Mouse (Mus musculus): ENCODE data around the gene Rora. TPM values are rescaled to one million over a fixed set of nuclear protein-coding genes. Genes with fewer than 3 reads are reported as not detected.

Gene Rora
- polyA plus RNA-seq, 1 experiment from 2014 or later: 23.1 TPM

GRCm38 (mm10) chr9:68998961-68999360 lies 345.4 kb downstream of the Rora start:
- Histone ChIP-seq H3K27ac (ENCODE audit: low read depth) (no peak overlapping the region), H3K4me1 (ENCODE audit: insufficient read depth) (no peaks in the 10 kb centered on the region), H3K36me3 (replicated peaks; ENCODE audit: insufficient read depth, low read length) (no peaks in the 10 kb centered on the region), H3K27me3 (ENCODE audit: insufficient read depth, low read length) (no peaks in the 10 kb centered on the region), H3K4me3 (ENCODE audit: low read depth, low read length) (no peak overlapping the region), H3K4me2 (ENCODE audit: low read depth, low read length) (no peak overlapping the region), H3K9me3 (ENCODE audit: low read length) (peaks cover 3% of the 10 kb centered on the region; the same call in 1 of the 2 replicates), H3K9ac (replicated peaks) (no peak overlapping the region)
- 91% methylated on average over 9 of the region's 9 CpGs for WGBS (ENCODE audit: insufficient replicate concordance)
- TF ChIP-seq EP300 (IDR thresholded peaks at IDR 0.05; ENCODE audit: low read depth): no peak
- no peak for ATAC-seq
- DNase-seq: no peak

DNA sequence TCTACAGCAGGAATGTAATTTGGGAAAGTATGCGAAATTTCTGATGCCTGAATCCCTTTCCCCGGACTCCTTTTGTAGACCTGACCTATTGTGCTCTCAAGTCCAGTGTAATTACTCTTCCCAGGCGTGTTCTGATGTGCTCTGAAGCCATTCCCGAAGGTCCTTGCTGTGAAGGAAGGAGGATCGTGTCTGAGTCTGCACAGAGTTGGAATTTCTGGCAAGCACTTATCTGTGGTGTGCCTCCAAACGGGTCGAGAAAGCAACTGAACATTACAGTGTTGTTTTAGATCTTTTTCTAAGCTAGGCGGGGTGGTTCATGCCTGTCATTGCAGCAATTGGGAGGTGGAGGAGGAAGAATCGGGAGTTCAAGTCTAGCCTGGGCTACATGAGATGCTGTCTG lies 350.9 kb downstream of the Rora start:
- no peak for DNase-seq
- Histone ChIP-seq H3K9ac (replicated peaks) (no peak overlapping the region), H3K4me1 (ENCODE audit: insufficient read depth) (no peaks in the 10 kb centered on the region), H3K4me2 (ENCODE audit: low read depth, low read length) (no peak overlapping the region), H3K9me3 (ENCODE audit: low read length) (no peaks in the 10 kb centered on the region), H3K27ac (ENCODE audit: low read depth) (no peak overlapping the region), H3K27me3 (ENCODE audit: insufficient read depth, low read length) (no peaks in the 10 kb centered on the region), H3K36me3 (replicated peaks; ENCODE audit: insufficient read depth, low read length) (no peaks in the 10 kb centered on the region), H3K4me3 (ENCODE audit: low read depth, low read length) (no peak overlapping the region)
- TF ChIP-seq EP300 (IDR thresholded peaks at IDR 0.05; ENCODE audit: low read depth) (no peak), CTCF (IDR thresholded peaks at IDR 0.05; ENCODE audit: low read depth) (no peak)
- 61% methylated on average over 9 of the region's 9 CpGs for WGBS (ENCODE audit: insufficient replicate concordance)
- no peak for ATAC-seq

DNA sequence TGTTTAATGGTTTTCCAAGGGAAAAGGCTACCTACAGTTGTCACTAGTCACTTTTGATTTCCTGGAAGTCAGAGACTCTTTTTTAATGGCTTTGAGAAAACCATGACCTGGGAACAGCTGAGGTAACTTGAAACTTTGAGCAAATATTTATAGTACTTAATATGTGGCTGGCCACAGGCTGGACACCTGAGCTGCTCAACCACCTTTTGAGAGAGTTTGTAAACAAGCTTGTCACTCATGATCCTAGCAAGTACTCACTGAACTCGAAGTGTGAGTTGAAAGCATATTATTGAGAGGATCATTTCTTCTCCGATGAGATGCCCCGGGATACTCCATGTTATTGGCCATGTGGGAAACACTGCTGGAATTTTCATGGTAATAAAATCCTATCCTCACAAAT lies 353.1 kb downstream of the Rora start:
- no peak overlapping the region for H3K27ac ChIP-seq (ENCODE audit: low read depth)
- WGBS (ENCODE audit: insufficient replicate concordance): 58% methylated on average over 3 of the region's 3 CpGs
- H3K36me3 ChIP-seq (replicated peaks; ENCODE audit: insufficient read depth, low read length): no peaks in the 10 kb centered on the region
- DNase-seq (no peak), ATAC-seq (peak; percentile 44)
- no peaks in the 10 kb centered on the region for H3K9me3 ChIP-seq (ENCODE audit: low read length)
- TF ChIP-seq CTCF (IDR thresholded peaks at IDR 0.05; ENCODE audit: low read depth) (no peak), EP300 (IDR thresholded peaks at IDR 0.05; ENCODE audit: low read depth) (no peak)
- H3K4me1 ChIP-seq (ENCODE audit: insufficient read depth): 0 out of 2 replicates have a peak, but pooled peaks cover 2% of the 10 kb centered on the region
- no peak overlapping the region for H3K4me2 ChIP-seq (ENCODE audit: low read depth, low read length)
- H3K4me3 ChIP-seq (ENCODE audit: low read depth, low read length): no peak overlapping the region
- H3K9ac ChIP-seq (replicated peaks): no peak overlapping the region
- H3K27me3 ChIP-seq (ENCODE audit: insufficient read depth, low read length): no peaks in the 10 kb centered on the region

GRCm38 (mm10) chr9:69008706-69009105 lies 355.1 kb downstream of the Rora start:
- 65% methylated on average over 2 of the region's 2 CpGs for WGBS (ENCODE audit: insufficient replicate concordance)
- H3K27me3 ChIP-seq (ENCODE audit: insufficient read depth, low read length): no peaks in the 10 kb centered on the region
- H3K4me3 ChIP-seq (ENCODE audit: low read depth, low read length): no peak overlapping the region
- no peaks in the 10 kb centered on the region for H3K36me3 ChIP-seq (replicated peaks; ENCODE audit: insufficient read depth, low read length)
- 0 out of 2 replicates have a peak, but pooled peaks cover 2% of the 10 kb centered on the region for H3K4me1 ChIP-seq (ENCODE audit: insufficient read depth)
- no peak overlapping the region for H3K4me2 ChIP-seq (ENCODE audit: low read depth, low read length)
- no peak for DNase-seq
- ATAC-seq: no peak
- H3K27ac ChIP-seq (ENCODE audit: low read depth): no peak overlapping the region
- H3K9ac ChIP-seq (replicated peaks): no peak overlapping the region
- no peaks in the 10 kb centered on the region for H3K9me3 ChIP-seq (ENCODE audit: low read length)
- TF ChIP-seq CTCF (IDR thresholded peaks at IDR 0.05; ENCODE audit: low read depth) (no peak), EP300 (IDR thresholded peaks at IDR 0.05; ENCODE audit: low read depth) (no peak)

DNA sequence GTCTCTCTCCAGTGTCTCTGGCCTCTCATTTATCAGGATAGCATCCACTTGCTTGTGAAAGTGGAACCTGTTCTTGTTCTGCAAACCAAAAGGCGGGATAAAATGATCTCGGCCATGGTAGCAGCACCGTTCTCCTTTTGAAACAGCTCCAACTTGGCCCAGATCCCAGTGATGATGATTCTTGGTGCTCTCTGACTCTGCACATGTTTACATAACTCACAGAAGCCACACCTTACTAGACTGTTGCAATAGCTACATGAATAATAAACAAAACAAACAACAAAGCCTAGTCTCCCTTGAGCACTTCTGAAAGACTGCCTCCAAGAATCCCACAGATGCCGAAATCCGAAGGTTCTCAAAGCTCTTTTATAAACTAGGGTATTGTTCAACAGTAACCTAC lies 357.3 kb downstream of the Rora start:
- TF ChIP-seq CTCF (IDR thresholded peaks at IDR 0.05; ENCODE audit: low read depth) (no peak), EP300 (IDR thresholded peaks at IDR 0.05; ENCODE audit: low read depth) (0 out of 2 replicates have a peak, but pooled peaks have one; percentile 8)
- Histone ChIP-seq H3K27ac (ENCODE audit: low read depth) (no peak overlapping the region), H3K9ac (replicated peaks) (no peak overlapping the region), H3K9me3 (ENCODE audit: low read length) (no peaks in the 10 kb centered on the region), H3K4me2 (ENCODE audit: low read depth, low read length) (no peak overlapping the region), H3K36me3 (replicated peaks; ENCODE audit: insufficient read depth, low read length) (no peaks in the 10 kb centered on the region), H3K4me1 (ENCODE audit: insufficient read depth) (0 out of 2 replicates have a peak, but pooled peaks cover 2% of the 10 kb centered on the region), H3K27me3 (ENCODE audit: insufficient read depth, low read length) (no peaks in the 10 kb centered on the region), H3K4me3 (ENCODE audit: low read depth, low read length) (no peak overlapping the region)
- peak; percentile 65 for DNase-seq
- peak; percentile 63 for ATAC-seq
- 57% methylated on average over 5 of the region's 5 CpGs for WGBS (ENCODE audit: insufficient replicate concordance)

DNA sequence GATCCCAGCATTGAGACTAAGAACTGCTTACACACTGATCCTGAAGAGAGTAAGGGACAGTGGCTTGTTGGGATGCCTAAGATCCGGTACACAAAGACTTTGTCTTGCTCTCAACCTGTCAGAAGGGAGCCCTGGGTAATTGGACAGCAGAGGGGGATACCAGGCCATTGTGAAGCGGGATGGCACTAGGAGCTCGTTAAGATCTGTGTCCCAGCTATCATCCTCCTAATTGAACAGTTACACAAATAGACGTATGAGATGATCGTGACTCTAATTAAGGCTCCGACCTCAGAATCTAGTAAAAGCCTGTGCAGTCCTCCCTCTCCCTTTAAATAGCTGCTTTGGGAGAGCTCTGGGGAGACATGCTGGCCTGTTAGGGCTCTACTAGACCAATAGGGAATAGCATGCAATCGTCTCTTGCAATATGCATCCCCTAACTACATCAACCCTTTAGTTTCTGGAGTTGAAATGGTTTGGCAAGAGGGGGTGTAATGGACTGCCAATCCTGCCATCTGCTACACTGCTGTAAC lies 359.7 kb downstream of the Rora start:
- no peak for ATAC-seq
- Histone ChIP-seq H3K9me3 (ENCODE audit: low read length) (no peaks in the 10 kb centered on the region), H3K4me2 (ENCODE audit: low read depth, low read length) (no peak overlapping the region), H3K27me3 (ENCODE audit: insufficient read depth, low read length) (no peaks in the 10 kb centered on the region), H3K36me3 (replicated peaks; ENCODE audit: insufficient read depth, low read length) (no peaks in the 10 kb centered on the region), H3K4me3 (ENCODE audit: low read depth, low read length) (no peak overlapping the region), H3K27ac (ENCODE audit: low read depth) (no peak overlapping the region), H3K4me1 (ENCODE audit: insufficient read depth) (0 out of 2 replicates have a peak, but pooled peaks cover 2% of the 10 kb centered on the region), H3K9ac (replicated peaks) (no peak overlapping the region)
- 84% methylated on average over 7 of the region's 7 CpGs for WGBS (ENCODE audit: insufficient replicate concordance)
- TF ChIP-seq EP300 (IDR thresholded peaks at IDR 0.05; ENCODE audit: low read depth): no peak
- no peak for TF ChIP-seq CTCF (IDR thresholded peaks at IDR 0.05; ENCODE audit: low read depth)
- no peak for DNase-seq
